Mouse (Mus musculus): ENCODE measurements at regions not wholly inside any gene's neighbourhood (a gene's known extent, or its start where the extent isn't known, plus 50 kb on each side); places are given as distances from the start of the nearest gene placed in this dataset.

GRCm38 (mm10) chr11:86878327-86879065, 71.0 kb upstream of the Dhx40 start:
- TF ChIP-seq CTCF (IDR thresholded peaks at IDR 0.05; ENCODE audit: borderline replicate concordance, extremely low read depth, insufficient read depth, insufficient read length): 0 out of 2 replicates have a peak, but pooled peaks have one; percentile 21
- no peak for TF ChIP-seq POLR2A (IDR thresholded peaks at IDR 0.05; ENCODE audit: borderline replicate concordance, extremely low read depth, insufficient read depth, insufficient read length, poor library complexity, severe bottlenecking)
